Mouse (Mus musculus) CD4-positive, CD25-positive, alpha-beta regulatory T cell, adult 2 months (primary cell): ENCODE results near the gene Ptpn4.

Experiments
- DNase-seq: peaks from one replicate; pipeline ENCODE4 v3.0.0-alpha.2; 2012; ENCODE audit warnings: low read depth, low spot score

Gene Ptpn4

DNA sequence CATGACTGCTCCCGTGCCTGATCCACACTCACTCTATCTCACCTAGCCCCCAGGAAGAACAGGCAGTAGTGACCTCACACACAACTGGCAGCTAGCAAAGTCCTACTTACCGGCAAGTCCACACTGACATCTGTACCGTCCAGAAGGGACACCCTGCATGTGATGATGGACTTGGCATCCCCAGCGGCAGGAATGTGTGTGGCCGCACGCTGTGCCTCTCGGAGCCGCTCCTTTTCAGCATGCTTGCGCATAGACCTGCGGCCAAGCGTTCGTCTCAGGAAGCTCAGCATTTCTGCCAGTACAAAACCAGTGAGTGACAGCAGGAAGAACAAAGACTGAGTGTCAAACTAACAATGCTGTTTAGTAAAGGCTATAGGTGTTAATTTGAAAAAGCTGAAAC is 195.0 kb downstream of the Ptpn4 start:
- no peak for DNase-seq

DNA sequence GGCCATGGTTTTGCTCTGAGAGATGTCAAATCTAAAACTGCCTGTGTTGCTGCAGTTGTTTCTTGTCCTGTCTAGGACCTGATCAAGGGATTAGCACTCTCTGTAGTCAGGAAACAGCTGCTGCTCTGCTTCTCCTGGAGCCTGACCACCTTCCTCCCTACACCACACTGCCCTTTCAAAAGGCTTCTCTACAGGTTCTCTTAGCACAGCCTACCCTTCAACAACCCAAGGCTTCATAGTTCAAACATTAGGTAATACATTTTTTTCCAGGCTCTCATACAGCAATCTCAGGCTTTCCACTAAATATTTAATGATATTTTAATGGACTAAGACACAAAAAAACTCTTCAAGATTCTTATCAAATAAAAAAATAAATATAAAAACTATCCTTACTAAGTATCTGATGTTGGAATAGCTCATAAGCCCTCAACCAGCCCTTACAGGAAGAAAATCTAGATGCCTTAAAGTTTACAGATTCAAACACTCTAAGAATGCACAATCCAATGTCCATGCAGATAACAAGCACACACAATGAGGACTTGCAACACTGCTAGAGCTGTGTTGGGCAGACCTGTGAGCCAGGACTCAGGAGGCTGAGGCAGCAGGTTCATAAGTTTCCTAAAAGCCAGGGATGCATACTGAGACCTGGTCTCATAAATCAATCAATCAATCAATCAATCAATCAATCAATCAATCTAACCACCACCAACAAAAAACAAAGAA is 196.2 kb downstream of the Ptpn4 start:
- no peak for DNase-seq

DNA sequence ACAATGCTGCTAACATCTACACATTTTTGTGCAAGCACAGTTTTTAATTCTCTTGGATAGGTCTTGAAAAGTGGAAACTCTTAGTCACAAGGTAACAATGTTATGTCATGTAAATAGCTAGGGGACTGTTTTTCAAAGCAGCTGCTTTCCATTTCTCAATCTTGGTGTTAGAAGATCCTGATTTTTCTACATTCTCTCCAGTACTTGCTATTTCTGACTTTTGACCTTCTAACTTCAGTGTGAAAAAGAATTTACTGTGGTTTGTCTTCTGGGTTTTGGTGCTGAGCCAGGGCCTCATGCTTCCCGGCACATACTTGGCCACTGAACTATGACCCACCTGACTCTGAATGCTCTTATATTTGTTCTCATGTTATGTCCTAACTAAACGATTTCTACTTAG is 197.4 kb downstream of the Ptpn4 start:
- DNase-seq = no peak

DNA sequence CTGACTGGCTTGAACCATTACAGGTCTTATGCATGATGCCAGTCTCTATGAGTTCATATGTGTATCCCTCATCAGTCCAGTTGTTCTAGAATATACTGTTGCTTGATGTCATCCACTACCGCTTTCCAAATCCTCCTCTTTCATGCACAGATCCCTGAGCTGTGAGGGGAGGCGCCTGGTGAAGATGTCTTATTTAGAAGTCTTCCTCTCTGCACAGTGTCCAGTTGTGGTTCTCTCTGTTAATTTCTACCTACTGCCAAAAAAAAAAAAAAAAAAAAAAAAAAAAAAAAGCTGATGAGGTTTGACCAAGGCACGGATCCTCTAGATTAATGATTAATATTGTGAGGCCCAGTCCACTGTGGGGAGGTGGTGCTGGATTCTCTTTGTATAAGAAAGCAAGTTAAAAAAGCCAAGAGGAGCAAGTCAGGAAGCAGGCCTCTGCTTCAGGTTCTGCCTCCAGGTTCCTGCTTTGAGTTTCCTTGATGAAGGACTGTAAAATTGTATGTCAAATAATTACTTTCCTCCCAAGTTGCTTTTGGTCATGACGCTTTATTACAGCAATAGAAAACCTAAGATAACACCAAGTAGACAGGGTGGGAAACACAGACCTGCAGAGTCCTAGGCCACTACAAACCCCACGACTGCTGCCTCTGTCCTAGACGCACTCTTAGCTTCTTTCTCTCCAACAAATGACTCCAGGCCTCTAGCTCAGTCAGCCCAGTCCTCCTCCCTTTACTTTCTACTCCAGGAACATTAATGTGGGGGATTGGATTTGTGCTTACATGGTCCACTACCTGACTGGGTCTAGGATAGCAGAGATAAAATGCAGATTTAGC is 200.0 kb downstream of the Ptpn4 start:
- no peak for DNase-seq

DNA sequence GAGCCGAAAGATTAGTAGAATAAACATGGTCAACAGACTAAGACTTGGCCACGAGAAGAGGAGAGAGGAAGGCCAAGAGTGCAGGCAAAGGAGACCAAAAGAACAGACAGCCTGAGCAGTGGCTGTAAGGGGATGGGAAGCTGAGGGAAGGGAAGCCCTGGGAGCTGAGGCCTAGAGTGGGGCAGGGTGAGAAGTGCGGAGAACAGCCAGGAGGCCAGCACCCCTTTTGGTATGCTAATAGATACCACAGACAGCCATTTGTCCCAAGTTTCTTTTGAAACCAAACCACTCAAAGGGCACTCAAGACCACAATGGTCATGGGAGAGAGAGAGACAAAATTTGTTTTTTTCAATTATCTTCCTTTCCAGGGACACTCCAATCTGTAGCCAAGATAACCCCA is 202.7 kb downstream of the Ptpn4 start:
- no peak for DNase-seq

DNA sequence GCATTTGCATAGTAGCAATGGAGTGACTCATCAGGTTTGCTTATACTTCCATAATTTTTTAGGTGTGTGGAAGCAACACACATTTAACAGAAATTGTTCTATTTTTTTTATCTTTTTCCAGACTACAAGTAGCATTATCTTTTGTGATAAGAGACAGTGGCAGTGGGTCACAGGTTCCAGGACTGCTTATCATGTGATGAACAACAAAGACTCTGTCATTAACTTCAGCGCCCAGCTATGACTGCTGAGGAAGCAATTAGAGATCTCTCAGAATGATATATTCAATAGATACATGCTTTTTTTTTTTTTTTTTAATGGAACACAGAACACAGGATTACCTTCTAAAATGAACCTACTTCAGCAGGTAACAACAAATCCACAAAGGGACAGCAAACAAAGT is 207.0 kb downstream of the Ptpn4 start:
- DNase-seq = no peak

DNA sequence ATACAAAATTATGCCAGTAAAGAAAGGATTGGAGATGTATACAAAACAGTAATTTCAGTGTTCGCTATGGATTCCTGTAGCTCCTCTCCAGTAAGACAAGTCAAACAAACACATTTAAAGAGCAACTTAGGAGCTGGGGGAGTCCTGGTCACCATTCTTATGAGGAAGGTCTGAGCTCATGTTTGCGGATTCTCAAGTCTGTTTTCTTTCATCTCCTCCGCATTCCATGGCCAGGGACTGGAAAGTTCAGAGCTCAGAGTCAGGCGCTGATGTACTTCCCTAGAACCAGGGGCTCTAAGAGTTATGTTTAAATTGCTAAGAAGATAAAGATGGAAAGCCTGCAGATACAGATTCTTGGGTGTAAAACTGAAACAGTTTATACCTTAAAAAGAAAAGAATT is 210.6 kb downstream of the Ptpn4 start:
- DNase-seq = no peak

DNA sequence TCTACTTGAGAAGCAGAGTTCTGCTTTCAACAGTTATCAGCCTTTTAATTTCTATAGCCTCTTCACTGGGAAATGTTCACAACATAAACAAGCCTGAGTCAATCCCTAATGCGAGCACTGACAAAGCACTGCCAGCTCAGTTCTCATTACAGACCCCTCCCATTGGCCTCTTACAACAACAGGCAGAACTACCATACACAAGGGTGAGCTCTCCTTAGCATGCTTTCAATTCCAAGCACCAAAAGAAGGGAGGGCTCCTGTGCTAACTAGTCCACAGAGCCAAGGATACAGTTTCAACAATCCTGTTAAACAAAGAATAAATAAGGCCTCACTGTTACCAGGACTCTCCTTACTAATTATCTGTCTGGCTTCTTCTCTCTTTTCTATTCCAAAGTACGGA is 213.0 kb downstream of the Ptpn4 start:
- DNase-seq = no peak

DNA sequence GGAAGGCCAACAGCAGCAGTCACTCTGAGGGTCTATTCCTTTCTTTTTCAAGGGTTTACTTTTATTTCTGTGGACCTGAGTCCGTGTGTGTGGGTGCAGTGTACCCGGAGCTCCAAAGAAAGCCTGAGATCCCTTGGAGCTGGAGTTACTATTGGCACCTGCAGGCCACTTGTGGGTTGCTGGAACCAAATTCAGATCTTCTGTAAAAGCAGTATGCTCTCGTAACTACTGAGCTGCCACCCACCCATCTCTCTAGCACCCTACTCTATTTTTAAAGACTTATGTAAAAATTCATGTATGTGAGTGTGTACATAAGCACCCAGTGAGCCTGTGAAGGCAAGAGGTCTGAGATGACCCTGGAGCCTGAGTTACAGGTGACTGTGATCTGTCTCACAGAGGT is 232.0 kb downstream of the Ptpn4 start:
- no peak for DNase-seq
